9 mouse cellular contexts compared by ENCODE assay signal in the genomic region with DNA sequence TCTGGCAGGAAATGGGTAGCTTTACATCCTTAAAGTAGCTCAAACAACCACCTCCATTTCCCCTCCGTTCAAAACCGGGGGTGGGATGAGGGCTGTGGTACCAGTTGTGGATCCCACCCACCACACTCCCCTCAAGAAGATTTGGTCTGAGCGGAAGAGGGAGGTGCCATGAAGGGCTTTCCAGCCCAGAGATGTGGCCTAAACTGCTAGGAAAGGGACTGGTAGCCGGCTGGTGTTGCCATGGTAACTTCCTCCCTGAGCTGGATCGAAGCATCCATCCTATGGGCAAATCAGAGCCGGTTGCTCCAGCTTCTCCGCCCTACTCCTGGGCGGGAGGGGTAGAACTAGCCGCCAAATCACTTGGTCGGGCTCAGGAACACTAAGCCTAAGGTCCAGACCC. TPM values are rescaled to one million over a fixed set of nuclear protein-coding genes. Genes with fewer than 3 reads are reported as not detected.
DNase-seq lines count a peak whose midpoint lies in the region; ATAC-seq and TF ChIP-seq lines count a peak whose summit lies in the region.
"Had no signal": no experiment of that assay in that cellular context is flagged by ENCODE, and none has a peak within 500 bp of the region (broad histone marks: within the 10 kb centered on the region; RNA-seq: fewer than 3 reads in every experiment).

No protein-coding gene starts in this region.

- no peak for ATAC-seq in kidney, embryonic 16.5 days (ENCODE audit: low FRiP score, low TSS enrichment)

- H3K27me3 ChIP-seq in kidney, embryonic 16.5 days (ENCODE audit: insufficient read depth, low read length): peaks cover 53% of the 10 kb centered on the region

- peaks cover 7% of the 10 kb centered on the region for H3K4me1 ChIP-seq in cortical plate, adult 2 months (ENCODE audit: control insufficient read depth, insufficient read depth, low read length)
- H3K4me1 ChIP-seq in lung, adult 2 months (ENCODE audit: control insufficient read depth, insufficient read depth, low read length): no peaks in the 10 kb centered on the region
- peaks cover 5% of the 10 kb centered on the region; the same call in 1 of the 2 replicates for H3K4me1 ChIP-seq in kidney, embryonic 16.5 days (ENCODE audit: insufficient read depth, low read length)

- TF ChIP-seq POLR2A in cortical plate, adult 2 months (IDR thresholded peaks at IDR 0.05; ENCODE audit: extremely low read depth, insufficient read depth, low read length): peak; percentile 68
- no peak for TF ChIP-seq POLR2A in lung, adult 2 months (IDR thresholded peaks at IDR 0.05; ENCODE audit: borderline replicate concordance, extremely low read depth, low read depth, low read length)

- DNase-seq in frontal cortex, adult 2 months (ENCODE audit: extremely low spot score in 1 of 2, low spot score in 1 of 2): peak; percentile 82 to 87
- DNase-seq in left cerebral cortex, adult 8-10 months (ENCODE audit: low spot score in 2 of 2): peak; percentile 54 to 91
- DNase-seq in retina, embryonic 14.5 days (ENCODE audit: low spot score): peak; percentile 58
- DNase-seq in lung, adult 2 months: no peak
- no peak for DNase-seq in urinary bladder, adult 18-20 months (ENCODE audit: low spot score in 2 of 2)
- DNase-seq in spleen, postnatal 36 days (ENCODE audit: low spot score in 2 of 2): no peak

- H3K9me3 ChIP-seq in kidney, embryonic 16.5 days (ENCODE audit: low read length): no peaks in the 10 kb centered on the region
- H3K9me3 ChIP-seq: limb, embryonic 13.5 days had no signal

- H3K36me3 ChIP-seq in kidney, embryonic 16.5 days (ENCODE audit: insufficient read depth, low read length): no peaks in the 10 kb centered on the region
- H3K36me3 ChIP-seq: limb, embryonic 13.5 days had no signal

- H3K4me3 ChIP-seq in cortical plate, adult 2 months (ENCODE audit: insufficient read depth, low read length): peak overlapping the region; percentile 7
- no peak overlapping the region for H3K4me3 ChIP-seq in lung, adult 2 months (replicated peaks; ENCODE audit: extremely low read depth, low read depth, low read length)
- H3K4me3 ChIP-seq in kidney, embryonic 16.5 days (ENCODE audit: low read length): no peak overlapping the region
- H3K4me3 ChIP-seq: limb, embryonic 13.5 days had no signal

- H3K4me2 ChIP-seq in kidney, embryonic 16.5 days (replicated peaks; ENCODE audit: low read depth, low read length): no peak overlapping the region
- H3K4me2 ChIP-seq: limb, embryonic 13.5 days had no signal

- TF ChIP-seq CTCF in cortical plate, adult 2 months (IDR thresholded peaks at IDR 0.05; ENCODE audit: extremely low read depth, insufficient read depth, low read length): no peak
- no peak for TF ChIP-seq CTCF in lung, adult 2 months (IDR thresholded peaks at IDR 0.05; ENCODE audit: insufficient read depth, low read length)

- H3K27ac ChIP-seq in cortical plate, adult 2 months (ENCODE audit: insufficient read depth, low read length): peak overlapping the region; percentile 7; the same call in 1 of the 2 replicates
- no peak overlapping the region for H3K27ac ChIP-seq in kidney, embryonic 16.5 days (ENCODE audit: low read length)
- H3K27ac ChIP-seq: limb, embryonic 13.5 days had no signal

- H3K9ac ChIP-seq in kidney, embryonic 16.5 days (replicated peaks; ENCODE audit: low read length): no peak overlapping the region
- H3K9ac ChIP-seq: limb, embryonic 13.5 days had no signal

- 8% methylated on average over 10 of the region's 10 CpGs for WGBS in lung, adult 2 months
- 6% methylated on average over 10 of the region's 10 CpGs for WGBS in kidney, embryonic 16.5 days

RNA-seq across cellular contexts. Expression of a gene that starts 4.4 kb away (rescaled TPM):
- 33.2 and 33.4 TPM in 2 replicates for polyA plus RNA-seq in cortical plate, adult 2 months (2012; rRNA removed)
- 28.5 and 32.3 TPM in 2 replicates for polyA plus RNA-seq in frontal cortex, adult 2 months (2012; rRNA removed)
- 10 to 100 TPM; 64.3 to 72.1 (median 69.3) TPM for total RNA-seq in left cerebral cortex, adult 8-10 months (2022)
- 0.11 and 0.19 TPM in 2 replicates for polyA plus RNA-seq in lung, adult 2 months (2012; rRNA removed)
- polyA plus RNA-seq in kidney, embryonic 16.5 days (2015; fragmentation: Nextera tagmentation; extraction: Ambion mirVana): 0.37 and 0.79 TPM in 2 replicates

Comparison
In these comparisons a context has a peak if more than half of its experiments do, and no peak if none do; other contexts are left out.
1. DNase-seq: peak in frontal cortex, adult 2 months (2 of 2), left cerebral cortex, adult 8-10 months (2 of 2) and retina, embryonic 14.5 days (single experiment); none in lung, adult 2 months (single experiment), urinary bladder, adult 18-20 months (0 of 2) and spleen, postnatal 36 days (0 of 2).
2. RNA of a gene that starts 4.4 kb away (polyA plus RNA-seq): 33.2 to 33.4 TPM in cortical plate, adult 2 months and 28.5 to 32.3 TPM in frontal cortex, adult 2 months; 0.37 to 0.79 TPM in kidney, embryonic 16.5 days and 0.11 to 0.19 TPM in lung, adult 2 months; every median in the first group is over 10 times any median in the second.